28 mouse cellular contexts compared by ENCODE assay signal in genomic region chr4:32492834-32493233, GRCm38 (mm10).
DNase-seq lines count a peak whose midpoint lies in the region; ATAC-seq and TF ChIP-seq lines count a peak whose summit lies in the region.
"Had no signal": no experiment of that assay in that cellular context is flagged by ENCODE, and none has a peak within 500 bp of the region (broad histone marks: within the 10 kb centered on the region; RNA-seq: fewer than 3 reads in every experiment).

No protein-coding gene starts in this region.

- H3K36me3 ChIP-seq in forebrain, embryonic 16.5 days (ENCODE audit: control insufficient read depth, insufficient read depth) = no peaks in the 10 kb centered on the region
- no peaks in the 10 kb centered on the region for H3K36me3 ChIP-seq in forebrain, embryonic 11.5 days (ENCODE audit: control insufficient read depth, insufficient read depth, low read length)
- no peaks in the 10 kb centered on the region for H3K36me3 ChIP-seq in midbrain, embryonic 11.5 days (ENCODE audit: control insufficient read depth, insufficient read depth, low read length)
- H3K36me3 ChIP-seq in midbrain, embryonic 14.5 days (ENCODE audit: control insufficient read depth, insufficient read depth, low read length) = no peaks in the 10 kb centered on the region
- H3K36me3 ChIP-seq in MEL (ENCODE audit: control insufficient read depth in 1 of 2, insufficient read depth in 2 of 2, low read length in 2 of 2) = no peaks in the 10 kb centered on the region
- H3K36me3 ChIP-seq: embryonic facial prominence, embryonic 15.5 days; hindbrain, embryonic 12.5 days; intestine, embryonic 15.5 days had no signal

- no peak for TF ChIP-seq RAD21 in MEL (IDR thresholded peaks at IDR 0.05; ENCODE audit: low read depth, low read length)

- no peaks in the 10 kb centered on the region for H3K79me2 ChIP-seq in MEL (ENCODE audit: control insufficient read depth, insufficient read depth, low read length, poor library complexity)

- no peaks in the 10 kb centered on the region for H3K27me3 ChIP-seq in forebrain, embryonic 16.5 days (replicated peaks; ENCODE audit: control insufficient read depth, insufficient read depth, low read length)
- H3K27me3 ChIP-seq in forebrain, embryonic 11.5 days (ENCODE audit: control insufficient read depth, insufficient read depth, low read length) = no peaks in the 10 kb centered on the region
- no peaks in the 10 kb centered on the region for H3K27me3 ChIP-seq in midbrain, embryonic 11.5 days (ENCODE audit: control insufficient read depth, insufficient read depth, low read length)
- no peaks in the 10 kb centered on the region for H3K27me3 ChIP-seq in midbrain, embryonic 14.5 days (ENCODE audit: control insufficient read depth, insufficient read depth, low read length)
- H3K27me3 ChIP-seq in MEL (ENCODE audit: control insufficient read depth in 1 of 2, insufficient read depth in 2 of 2, low read length in 2 of 2) = no peaks in the 10 kb centered on the region; a peak in 2 of 4 replicates
- H3K27me3 ChIP-seq: embryonic facial prominence, embryonic 15.5 days; hindbrain, embryonic 12.5 days; intestine, embryonic 15.5 days had no signal

- no peaks in the 10 kb centered on the region for H3K9me3 ChIP-seq in forebrain, embryonic 16.5 days (ENCODE audit: control insufficient read depth, low read length)
- H3K9me3 ChIP-seq in forebrain, embryonic 11.5 days (ENCODE audit: control insufficient read depth, low read length) = no peaks in the 10 kb centered on the region; the same call in 1 of the 2 replicates
- H3K9me3 ChIP-seq in midbrain, embryonic 11.5 days (ENCODE audit: control insufficient read depth, low read length) = no peaks in the 10 kb centered on the region
- H3K9me3 ChIP-seq in midbrain, embryonic 14.5 days (ENCODE audit: control insufficient read depth, low read length) = peaks cover 5% of the 10 kb centered on the region; the same call in 1 of the 2 replicates
- no peaks in the 10 kb centered on the region for H3K9me3 ChIP-seq in MEL (replicated peaks; ENCODE audit: insufficient read depth, low read length)
- H3K9me3 ChIP-seq: embryonic facial prominence, embryonic 15.5 days; intestine, embryonic 15.5 days had no signal

- no peak overlapping the region for H3K9ac ChIP-seq in forebrain, embryonic 16.5 days (replicated peaks; ENCODE audit: low read depth, low read length)
- no peak overlapping the region for H3K9ac ChIP-seq in forebrain, embryonic 11.5 days (ENCODE audit: low read length)
- no peak overlapping the region for H3K9ac ChIP-seq in midbrain, embryonic 11.5 days (ENCODE audit: low read length)
- H3K9ac ChIP-seq in midbrain, embryonic 14.5 days (replicated peaks; ENCODE audit: low read length) = no peak overlapping the region
- H3K9ac ChIP-seq in MEL (ENCODE audit: control insufficient read depth, low read depth, low read length, poor library complexity, severe bottlenecking) = no peak overlapping the region
- H3K9ac ChIP-seq: embryonic facial prominence, embryonic 15.5 days; hindbrain, embryonic 12.5 days; intestine, embryonic 15.5 days; liver, embryonic 14.5 days had no signal

- H3K4me3 ChIP-seq in forebrain, embryonic 16.5 days (replicated peaks; ENCODE audit: low read length) = no peak overlapping the region
- H3K4me3 ChIP-seq in forebrain, embryonic 11.5 days (ENCODE audit: low read depth, low read length) = no peak overlapping the region
- no peak overlapping the region for H3K4me3 ChIP-seq in midbrain, embryonic 11.5 days (ENCODE audit: low read depth, low read length)
- H3K4me3 ChIP-seq in midbrain, embryonic 14.5 days (replicated peaks; ENCODE audit: low read depth, low read length) = no peak overlapping the region
- no peak overlapping the region for H3K4me3 ChIP-seq in MEL (ENCODE audit: control insufficient read depth in 1 of 2, insufficient read depth in 1 of 2, low read depth in 2 of 2, low read length in 2 of 2)
- H3K4me3 ChIP-seq: embryonic facial prominence, embryonic 15.5 days; hindbrain, embryonic 12.5 days; intestine, embryonic 15.5 days; megakaryocyte, embryonic 14.5 days had no signal

- DNase-seq in forebrain, embryonic 11.5 days (ENCODE audit: low spot score) = no peak
- DNase-seq in midbrain, embryonic 11.5 days (ENCODE audit: low spot score, missing footprints) = peak; percentile 73
- no peak for DNase-seq in midbrain, embryonic 14.5 days
- peak; percentile 6 for DNase-seq in MEL (ENCODE audit: low read depth, low spot score)
- no peak for DNase-seq in adipocyte (ENCODE audit: low spot score)
- DNase-seq: adrenal gland, postnatal 25 days; cerebellum, adult 11-12 months; cerebellum, adult 9-11 months; gastrocnemius, postnatal 10 days; heart, postnatal 36 days; kidney, adult 2 months; kidney, postnatal 4 days; liver; lung, adult 2 months; lung, postnatal 36 days; right cerebral cortex, postnatal 4 days; thymus, adult 2 months; thymus, postnatal 36 days had no signal

- 89% methylated on average over 7 of the region's 7 CpGs for WGBS in forebrain, embryonic 16.5 days
- 85% methylated on average over 7 of the region's 7 CpGs for WGBS in forebrain, embryonic 11.5 days
- 85% methylated on average over 7 of the region's 7 CpGs for WGBS in midbrain, embryonic 11.5 days
- 83% methylated on average over 7 of the region's 7 CpGs for WGBS in midbrain, embryonic 14.5 days

- TF ChIP-seq CTCF in MEL (IDR thresholded peaks at IDR 0.05 in 2 of 3, conservative IDR thresholded peaks at IDR 0.05 in 1 of 3; ENCODE audit: control insufficient read depth in 1 of 3, insufficient read depth in 1 of 3, low read depth in 2 of 3, low read length in 3 of 3, poor library complexity in 1 of 3, severe bottlenecking in 1 of 3) = no peak

- peak; percentile 29; the same call in 1 of the 2 replicates for ATAC-seq in forebrain, embryonic 16.5 days
- ATAC-seq in forebrain, embryonic 11.5 days (replicated peaks; ENCODE audit: low FRiP score) = no peak
- no peak for ATAC-seq in midbrain, embryonic 11.5 days (ENCODE audit: low FRiP score)
- no peak for ATAC-seq in midbrain, embryonic 14.5 days (ENCODE audit: low FRiP score, low TSS enrichment)
- ATAC-seq in megakaryocyte-erythroid progenitor cell, adult 5-6 weeks (replicated peaks; ENCODE audit: low FRiP score, low TSS enrichment, poor library complexity, severe bottlenecking) = peak; percentile 30; the same call in 1 of the 2 replicates
- ATAC-seq: CD4-positive, CD25-positive, alpha-beta regulatory T cell, adult 4 months; intestine, embryonic 15.5 days had no signal

- no peak for TF ChIP-seq POLR2A in MEL (IDR thresholded peaks at IDR 0.05; ENCODE audit: control insufficient read depth in 1 of 2, insufficient read depth in 1 of 2, low read depth in 1 of 2, low read length in 2 of 2, poor library complexity in 1 of 2)

- H3K4me1 ChIP-seq in forebrain, embryonic 16.5 days (replicated peaks; ENCODE audit: control insufficient read depth, insufficient read depth, low read length) = no peaks in the 10 kb centered on the region
- H3K4me1 ChIP-seq in forebrain, embryonic 11.5 days (replicated peaks; ENCODE audit: control insufficient read depth, insufficient read depth, low read length) = no peaks in the 10 kb centered on the region
- no peaks in the 10 kb centered on the region for H3K4me1 ChIP-seq in midbrain, embryonic 11.5 days (ENCODE audit: control insufficient read depth, insufficient read depth, low read length)
- no peaks in the 10 kb centered on the region for H3K4me1 ChIP-seq in midbrain, embryonic 14.5 days (ENCODE audit: control insufficient read depth, insufficient read depth, low read length)
- H3K4me1 ChIP-seq in MEL (ENCODE audit: control insufficient read depth in 1 of 2, insufficient read depth in 2 of 2, low read length in 2 of 2) = no peaks in the 10 kb centered on the region
- H3K4me1 ChIP-seq: embryonic facial prominence, embryonic 15.5 days; hindbrain, embryonic 12.5 days had no signal

- no peak overlapping the region for H3K4me2 ChIP-seq in forebrain, embryonic 16.5 days (ENCODE audit: low read length)
- no peak overlapping the region for H3K4me2 ChIP-seq in forebrain, embryonic 11.5 days (ENCODE audit: low read depth, low read length, severe bottlenecking)
- H3K4me2 ChIP-seq in midbrain, embryonic 11.5 days = no peak overlapping the region
- no peak overlapping the region for H3K4me2 ChIP-seq in midbrain, embryonic 14.5 days (ENCODE audit: low read length)
- H3K4me2 ChIP-seq: embryonic facial prominence, embryonic 15.5 days; heart, embryonic 11.5 days; hindbrain, embryonic 12.5 days; intestine, embryonic 15.5 days had no signal

- no peak for TF ChIP-seq EP300 in MEL (IDR thresholded peaks at IDR 0.05; ENCODE audit: low read depth in 1 of 2, low read length in 2 of 2)

- no peak overlapping the region for H3K27ac ChIP-seq in forebrain, embryonic 16.5 days (ENCODE audit: low read length)
- no peak overlapping the region for H3K27ac ChIP-seq in forebrain, embryonic 11.5 days (ENCODE audit: low read depth, low read length)
- no peak overlapping the region for H3K27ac ChIP-seq in midbrain, embryonic 11.5 days (ENCODE audit: low read depth, low read length)
- no peak overlapping the region for H3K27ac ChIP-seq in midbrain, embryonic 14.5 days (replicated peaks; ENCODE audit: low read depth, low read length)
- no peak overlapping the region for H3K27ac ChIP-seq in MEL (ENCODE audit: control insufficient read depth, low read depth, low read length)
- H3K27ac ChIP-seq: embryonic facial prominence, embryonic 15.5 days; hindbrain, embryonic 12.5 days; hindbrain, postnatal 0 days; intestine, embryonic 15.5 days; liver, embryonic 14.5 days had no signal

TF ChIP-seq in MEL, 35 proteins besides CTCF, POLR2A, EP300 and RAD21 (continues in another document):
- TF ChIP-seq CHD2 (IDR thresholded peaks at IDR 0.05; ENCODE audit: low read length) = no peak
- TF ChIP-seq MAX (IDR thresholded peaks at IDR 0.05; ENCODE audit: low read length) = no peak
- no peak for TF ChIP-seq RCOR1 (IDR thresholded peaks at IDR 0.05; ENCODE audit: low read depth, low read length)
- TF ChIP-seq GATA1 (IDR thresholded peaks at IDR 0.05; ENCODE audit: low read depth, low read length) = no peak
- no peak for TF ChIP-seq KAT2A (conservative IDR thresholded peaks at IDR 0.05; ENCODE audit: low read depth, low read length)
- TF ChIP-seq SMC3 (IDR thresholded peaks at IDR 0.05; ENCODE audit: low read depth, low read length) = no peak
- TF ChIP-seq TAL1 (IDR thresholded peaks at IDR 0.05; ENCODE audit: low read length) = no peak
- no peak for TF ChIP-seq NRF1 (IDR thresholded peaks at IDR 0.05; ENCODE audit: insufficient read depth, low read depth, low read length, poor library complexity, severe bottlenecking)
- TF ChIP-seq ETS1 (IDR thresholded peaks at IDR 0.05; ENCODE audit: low read depth, low read length) = no peak
- TF ChIP-seq POLR2AphosphoS2 (IDR thresholded peaks at IDR 0.05; ENCODE audit: low read length) = no peak
- no peak for TF ChIP-seq MYC (IDR thresholded peaks at IDR 0.05; ENCODE audit: low read depth, low read length)
- TF ChIP-seq NELFE (IDR thresholded peaks at IDR 0.05; ENCODE audit: low read depth, low read length) = no peak
- no peak for TF ChIP-seq JUND (IDR thresholded peaks at IDR 0.05; ENCODE audit: low read depth, low read length)
- no peak for TF ChIP-seq HCFC1 (IDR thresholded peaks at IDR 0.05; ENCODE audit: low read depth, low read length)
- no peak for TF ChIP-seq E2F4 (IDR thresholded peaks at IDR 0.05; ENCODE audit: borderline replicate concordance, low read depth, low read length)

Comparison
In these comparisons a context has a peak if more than half of its experiments do, and no peak if none do; other contexts are left out.
1. ATAC-seq: peak in forebrain, embryonic 16.5 days (single experiment) and megakaryocyte-erythroid progenitor cell, adult 5-6 weeks (single experiment); none in forebrain, embryonic 11.5 days (single experiment), midbrain, embryonic 11.5 days (single experiment) and midbrain, embryonic 14.5 days (single experiment).
2. DNase-seq: peak in midbrain, embryonic 11.5 days (single experiment) and MEL (single experiment); none in forebrain, embryonic 11.5 days (single experiment), midbrain, embryonic 14.5 days (single experiment) and adipocyte (single experiment).